Mouse (Mus musculus) forebrain, embryonic 14.5 days (tissue): ENCODE measurements at regions not wholly inside any gene's neighbourhood (a gene's known extent, or its start where the extent isn't known, plus 50 kb on each side); places are given as distances from the start of the nearest gene placed in this dataset. TPM values are rescaled to one million over a fixed set of nuclear protein-coding genes. Genes with fewer than 3 reads are reported as not detected.
A peak's percentile ranks its signal among the peaks of the same experiment; 100 is the strongest.

Experiments used
- microRNA counts: library from miRNA; unstranded; fragments of <30 nt; microRNA quantifications from one replicate; lab custom pipeline; 2016
- microRNA-seq: library from miRNA; unstranded; fragments of <30 nt; microRNA quantifications from one replicate; pipeline ENCODE4, GENCODE M21; 2016

MicroRNA genes in the stretch of these regions (microRNA counts, 519-probe panel; counts per million panel counts)
- not detected for microRNA mmu-miR-325 (lab: Ali Mortazavi, UCI)

Small RNAs in the stretch of these regions (microRNA-seq; reads per million reads assigned to microRNA genes)
- 486 reads per million, percentile 75 among the genes with 10 or more reads in this experiment for gene Mir325
